Mouse (Mus musculus) lung, adult 2 months (tissue): ENCODE measurements at regions not wholly inside any gene's neighbourhood (a gene's known extent, or its start where the extent isn't known, plus 50 kb on each side); places are given as distances from the start of the nearest gene placed in this dataset.

ENCODE experiments used
- CTCF ChIP-seq: fragments of 200-500 bp; IDR thresholded peaks from 2 replicates; pipeline ENCODE4 v1.5.1; 2011; ENCODE audit warnings: mild to moderate bottlenecking, low read length, control low read depth; ENCODE audit not compliant: insufficient read depth
- POLR2A ChIP-seq: fragments of 200-500 bp; IDR thresholded peaks from 2 replicates; pipeline ENCODE4 v1.6.1; 2011; ENCODE audit warnings: low read depth, mild to moderate bottlenecking, control low read depth, low read length, borderline replicate concordance; ENCODE audit errors: extremely low read depth

- TF ChIP-seq CTCF (no peak), POLR2A (no peak)
Observed at GRCm38 (mm10) chr16:30897371-30897770, 183.9 kb downstream of the Xxylt1 start.
